Mouse (Mus musculus): ENCODE results near the gene Vsig2. TPM values are rescaled to one million over a fixed set of nuclear protein-coding genes. Genes with fewer than 3 reads are reported as not detected.

The Vsig2 gene
- polyA plus RNA-seq, 1 experiment from 2014 or later, result 0.29 TPM

- Histone ChIP-seq H3K27me3 (ENCODE audit: poor library complexity, severe bottlenecking) (peaks cover 63% of the 10 kb centered on the region), H3K36me3 (replicated peaks) (no peaks in the 10 kb centered on the region), H3K4me3 (no peak overlapping the region), H3K9me3 (no peaks in the 10 kb centered on the region), H3K27ac (no peak overlapping the region), H3K4me1 (peaks cover 28% of the 10 kb centered on the region)
- no peak for DNase-seq (ENCODE audit: extremely low spot score, low spot score)
- 83% methylated on average over 3 of the region's 3 CpGs for WGBS
Measured at GRCm38 (mm10) chr9:37556366-37556765, 17.3 kb downstream of the Vsig2 start.

GRCm38 (mm10) chr9:37560617-37561016, 21.6 kb downstream of the Vsig2 start:
- 92% methylated on average over 2 of the region's 2 CpGs for WGBS
- DNase-seq (ENCODE audit: extremely low spot score, low spot score), result no peak

GRCm38 (mm10) chr9:37563805-37564204, 24.8 kb downstream of the Vsig2 start:
- no peak for DNase-seq (ENCODE audit: extremely low spot score, low spot score)
- H3K36me3 ChIP-seq (replicated peaks), result no peaks in the 10 kb centered on the region
- H3K9me3 ChIP-seq, result no peaks in the 10 kb centered on the region
- 71% methylated on average over 1 of the region's 1 CpGs for WGBS
- H3K4me3 ChIP-seq, result no peak overlapping the region
- H3K4me1 ChIP-seq, result peaks cover 13% of the 10 kb centered on the region
- no peak overlapping the region for H3K27ac ChIP-seq
- 0 out of 2 replicates have a peak, but pooled peaks cover 11% of the 10 kb centered on the region for H3K27me3 ChIP-seq (ENCODE audit: poor library complexity, severe bottlenecking)

More at GRCm38 (mm10) chr9:37560617-37561016, 21.6 kb downstream of the Vsig2 start:
- Histone ChIP-seq H3K27me3 (ENCODE audit: poor library complexity, severe bottlenecking) (peaks cover 20% of the 10 kb centered on the region), H3K36me3 (replicated peaks) (no peaks in the 10 kb centered on the region), H3K4me3 (no peak overlapping the region), H3K9me3 (no peaks in the 10 kb centered on the region), H3K27ac (no peak overlapping the region), H3K4me1 (peaks cover 1% of the 10 kb centered on the region)

GRCm38 (mm10) chr9:37567019-37567418, 28.0 kb downstream of the Vsig2 start:
- peaks cover 13% of the 10 kb centered on the region for H3K4me1 ChIP-seq
- H3K27ac ChIP-seq, result no peak overlapping the region
- no peak overlapping the region for H3K4me3 ChIP-seq
- no peak for DNase-seq (ENCODE audit: extremely low spot score, low spot score)
- WGBS, result 89% methylated on average over 2 of the region's 2 CpGs
- H3K9me3 ChIP-seq, result no peaks in the 10 kb centered on the region
- 0 out of 2 replicates have a peak, but pooled peaks cover 11% of the 10 kb centered on the region for H3K27me3 ChIP-seq (ENCODE audit: poor library complexity, severe bottlenecking)
- no peaks in the 10 kb centered on the region for H3K36me3 ChIP-seq (replicated peaks)

- H3K36me3 ChIP-seq (replicated peaks), result no peaks in the 10 kb centered on the region
- 60% methylated on average over 5 of the region's 5 CpGs for WGBS
Measured at GRCm38 (mm10) chr9:37567454-37567853, 28.4 kb downstream of the Vsig2 start.

GRCm38 (mm10) chr9:37567892-37568604, 29.0 kb downstream of the Vsig2 start:
- no peaks in the 10 kb centered on the region for H3K9me3 ChIP-seq
- no peak overlapping the region for H3K27ac ChIP-seq
- no peaks in the 10 kb centered on the region for H3K36me3 ChIP-seq (replicated peaks)
- no peak for DNase-seq (ENCODE audit: extremely low spot score, low spot score)
- H3K4me3 ChIP-seq, result no peak overlapping the region
- 0 out of 2 replicates have a peak, but pooled peaks cover 11% of the 10 kb centered on the region for H3K27me3 ChIP-seq (ENCODE audit: poor library complexity, severe bottlenecking)
- 59% methylated on average over 15 of the region's 15 CpGs for WGBS
- H3K4me1 ChIP-seq, result peaks cover 18% of the 10 kb centered on the region

More at GRCm38 (mm10) chr9:37567454-37567853, 28.4 kb downstream of the Vsig2 start:
- Histone ChIP-seq H3K27ac (no peak overlapping the region), H3K27me3 (ENCODE audit: poor library complexity, severe bottlenecking) (0 out of 2 replicates have a peak, but pooled peaks cover 11% of the 10 kb centered on the region), H3K9me3 (no peaks in the 10 kb centered on the region), H3K4me1 (peaks cover 13% of the 10 kb centered on the region), H3K4me3 (no peak overlapping the region)
- DNase-seq (ENCODE audit: extremely low spot score, low spot score), result no peak

GRCm38 (mm10) chr9:37568605-37569214, 29.7 kb downstream of the Vsig2 start:
- Histone ChIP-seq H3K4me1 (peaks cover 18% of the 10 kb centered on the region), H3K4me3 (no peak overlapping the region), H3K27ac (no peak overlapping the region), H3K36me3 (replicated peaks) (no peaks in the 10 kb centered on the region), H3K27me3 (ENCODE audit: poor library complexity, severe bottlenecking) (0 out of 2 replicates have a peak, but pooled peaks cover 11% of the 10 kb centered on the region), H3K9me3 (no peaks in the 10 kb centered on the region)
- no peak for DNase-seq (ENCODE audit: extremely low spot score, low spot score)
- WGBS, result 62% methylated on average over 4 of the region's 4 CpGs

GRCm38 (mm10) chr9:37569231-37569835, 30.3 kb downstream of the Vsig2 start:
- Histone ChIP-seq H3K27ac (no peak overlapping the region), H3K4me1 (peaks cover 18% of the 10 kb centered on the region), H3K9me3 (no peaks in the 10 kb centered on the region), H3K4me3 (no peak overlapping the region), H3K36me3 (replicated peaks) (no peaks in the 10 kb centered on the region), H3K27me3 (ENCODE audit: poor library complexity, severe bottlenecking) (0 out of 2 replicates have a peak, but pooled peaks cover 11% of the 10 kb centered on the region)
- 92% methylated on average over 2 of the region's 2 CpGs for WGBS
- no peak for DNase-seq (ENCODE audit: extremely low spot score, low spot score)

- 0 out of 2 replicates have a peak, but pooled peaks cover 2% of the 10 kb centered on the region for H3K27me3 ChIP-seq (ENCODE audit: poor library complexity, severe bottlenecking)
- peaks cover 24% of the 10 kb centered on the region for H3K4me1 ChIP-seq
- no peak overlapping the region for H3K27ac ChIP-seq
- H3K36me3 ChIP-seq (replicated peaks), result no peaks in the 10 kb centered on the region
- H3K9me3 ChIP-seq, result no peaks in the 10 kb centered on the region
- DNase-seq (ENCODE audit: extremely low spot score, low spot score), result no peak
- H3K4me3 ChIP-seq, result no peak overlapping the region
- 73% methylated on average over 3 of the region's 3 CpGs for WGBS
Measured at GRCm38 (mm10) chr9:37572204-37572876, 33.3 kb downstream of the Vsig2 start.

- Histone ChIP-seq H3K4me1 (peaks cover 11% of the 10 kb centered on the region), H3K27me3 (ENCODE audit: poor library complexity, severe bottlenecking) (no peaks in the 10 kb centered on the region), H3K27ac (no peak overlapping the region), H3K36me3 (replicated peaks) (no peaks in the 10 kb centered on the region), H3K9me3 (no peaks in the 10 kb centered on the region), H3K4me3 (no peak overlapping the region)
- DNase-seq (ENCODE audit: extremely low spot score, low spot score), result no peak
- WGBS, result 35% methylated on average over 14 of the region's 14 CpGs
Measured at GRCm38 (mm10) chr9:37576436-37576930, 37.4 kb downstream of the Vsig2 start.

GRCm38 (mm10) chr9:37583594-37583993, 44.5 kb downstream of the Vsig2 start:
- no peaks in the 10 kb centered on the region for H3K36me3 ChIP-seq (replicated peaks)
- no peak for DNase-seq (ENCODE audit: extremely low spot score, low spot score)
- no peak overlapping the region for H3K4me3 ChIP-seq
- no peaks in the 10 kb centered on the region for H3K27me3 ChIP-seq (ENCODE audit: poor library complexity, severe bottlenecking)
- H3K27ac ChIP-seq, result no peak overlapping the region
- 81% methylated on average over 5 of the region's 5 CpGs for WGBS
- H3K9me3 ChIP-seq, result no peaks in the 10 kb centered on the region
- H3K4me1 ChIP-seq, result no peaks in the 10 kb centered on the region

- no peak overlapping the region for H3K4me3 ChIP-seq
- H3K9me3 ChIP-seq, result no peaks in the 10 kb centered on the region
- no peaks in the 10 kb centered on the region for H3K27me3 ChIP-seq (ENCODE audit: poor library complexity, severe bottlenecking)
- WGBS, result 81% methylated on average over 4 of the region's 4 CpGs
- H3K36me3 ChIP-seq (replicated peaks), result no peaks in the 10 kb centered on the region
- DNase-seq (ENCODE audit: extremely low spot score, low spot score), result no peak
- H3K4me1 ChIP-seq, result no peaks in the 10 kb centered on the region
- H3K27ac ChIP-seq, result no peak overlapping the region
Measured at GRCm38 (mm10) chr9:37586718-37587117, 47.7 kb downstream of the Vsig2 start.

All from forebrain, embryonic 10.5 days (tissue).